Mouse (Mus musculus) left cerebral cortex, adult 11 months (tissue): Measurements from ENCODE around the gene Tspan5.
A peak's percentile ranks its signal among the peaks of the same experiment; 100 is the strongest.

ENCODE experiments used
- DNase-seq: peaks from one replicate; pipeline ENCODE4 v3.0.0; 2022; ENCODE audit warnings: low spot score

The Tspan5 gene

DNA sequence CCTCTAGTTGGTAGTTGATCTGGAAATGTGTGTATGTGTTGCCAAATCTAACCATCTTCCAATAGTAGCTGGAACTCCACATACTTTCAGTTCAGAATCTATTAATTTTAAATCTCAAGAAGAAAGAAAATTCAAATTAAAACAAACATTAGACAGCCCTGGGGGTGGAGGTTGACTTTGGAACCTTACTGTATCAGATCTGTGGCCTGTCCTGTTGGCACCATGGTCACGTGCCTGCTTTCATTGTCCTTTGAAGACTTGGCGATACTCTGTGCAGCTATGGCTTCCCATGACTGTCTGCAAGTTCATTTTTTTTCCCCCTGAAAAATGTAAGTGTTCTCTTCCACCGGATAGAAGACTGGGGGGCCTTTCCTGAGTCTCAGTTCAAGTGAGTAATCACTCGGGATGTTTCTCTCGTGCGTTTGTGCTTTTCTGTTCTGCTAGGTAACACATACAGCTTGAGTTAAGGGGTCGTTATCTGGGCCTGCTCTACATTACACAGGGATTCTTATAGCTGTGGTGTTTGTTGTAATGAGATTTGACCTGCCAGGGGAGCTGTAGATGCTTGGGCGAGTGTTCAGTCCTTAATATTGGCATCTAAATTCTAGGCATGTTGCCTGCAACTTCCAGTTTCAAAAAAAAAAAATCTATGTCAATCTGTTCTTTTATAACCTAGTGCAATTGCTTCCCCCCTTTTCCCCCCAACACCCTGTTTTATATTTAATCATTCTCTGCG is 32.0 kb downstream of the Tspan5 start:
- DNase-seq, result no peak

DNA sequence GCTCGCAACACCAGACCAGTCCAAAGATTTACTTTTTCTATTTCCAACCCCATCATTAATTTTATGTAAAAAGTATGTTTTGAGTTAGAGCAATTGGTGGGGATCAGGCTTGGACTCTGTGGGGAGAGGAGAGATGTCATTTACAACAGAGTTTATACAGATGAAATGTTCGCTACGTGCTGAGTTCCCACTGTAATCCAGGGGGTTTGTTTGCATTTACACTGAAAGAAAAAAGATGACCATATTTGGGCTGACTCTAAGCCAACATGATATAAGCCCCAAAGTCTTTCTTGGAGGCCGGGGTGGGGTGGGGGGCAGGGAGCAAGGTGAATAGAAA is 32.6 kb downstream of the Tspan5 start:
- DNase-seq, result no peak

DNA sequence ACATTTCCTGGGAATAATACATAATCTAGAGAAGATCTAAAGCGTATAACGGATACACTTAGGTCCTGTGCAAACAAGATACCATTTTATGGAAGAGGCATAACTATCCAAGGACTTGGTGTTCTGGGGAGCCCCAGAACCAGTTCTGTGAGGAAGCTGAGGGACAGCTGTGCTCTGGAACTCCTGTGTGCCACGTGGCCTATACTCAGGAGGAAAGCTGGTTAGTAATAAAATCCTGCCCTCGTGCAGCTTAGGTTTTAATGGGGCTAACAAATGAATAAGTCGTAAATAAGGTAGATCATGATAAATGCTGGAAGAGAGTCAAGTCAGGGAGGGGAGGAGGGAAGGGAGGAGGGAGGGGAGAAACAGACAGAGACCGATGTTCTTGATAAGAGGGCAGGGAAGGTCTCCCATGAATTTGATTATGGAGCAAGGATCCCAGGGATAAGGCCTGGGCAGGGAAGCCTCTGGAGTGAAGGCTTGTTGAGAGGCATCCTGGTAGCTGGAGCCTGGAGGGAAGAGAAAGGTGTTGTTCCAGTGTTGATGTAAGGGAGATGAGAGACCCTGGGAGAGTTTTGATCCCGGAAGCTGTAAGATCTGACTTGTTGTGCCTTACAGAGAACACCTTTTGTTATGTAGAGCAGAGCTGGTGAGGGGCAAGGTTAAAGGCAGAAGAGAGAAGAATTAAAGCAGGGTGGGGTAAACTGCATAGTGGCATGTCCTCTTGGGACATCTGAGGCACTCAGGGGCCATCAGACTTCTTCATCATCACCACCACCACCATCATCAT is 34.1 kb downstream of the Tspan5 start:
- no peak for DNase-seq

DNA sequence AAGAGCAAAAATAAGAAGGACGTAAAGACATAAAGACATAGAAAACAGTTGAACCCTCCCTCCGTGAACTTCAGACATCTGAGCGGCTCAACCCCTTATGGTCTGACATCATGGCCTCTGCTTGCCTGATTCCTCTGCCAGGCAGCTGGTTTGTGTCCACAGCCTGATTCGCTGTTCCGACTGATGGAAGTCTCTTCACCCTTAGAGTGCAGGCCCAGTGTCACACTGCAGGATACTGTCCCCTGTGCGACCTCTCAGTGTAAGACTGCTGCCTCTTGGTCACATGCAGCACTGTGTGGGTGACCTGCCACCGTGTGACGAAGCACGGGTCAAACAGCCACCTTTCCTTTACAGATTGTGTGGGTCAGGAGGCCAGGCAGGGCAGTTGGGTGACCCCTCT is 39.5 kb downstream of the Tspan5 start:
- no peak for DNase-seq

DNA sequence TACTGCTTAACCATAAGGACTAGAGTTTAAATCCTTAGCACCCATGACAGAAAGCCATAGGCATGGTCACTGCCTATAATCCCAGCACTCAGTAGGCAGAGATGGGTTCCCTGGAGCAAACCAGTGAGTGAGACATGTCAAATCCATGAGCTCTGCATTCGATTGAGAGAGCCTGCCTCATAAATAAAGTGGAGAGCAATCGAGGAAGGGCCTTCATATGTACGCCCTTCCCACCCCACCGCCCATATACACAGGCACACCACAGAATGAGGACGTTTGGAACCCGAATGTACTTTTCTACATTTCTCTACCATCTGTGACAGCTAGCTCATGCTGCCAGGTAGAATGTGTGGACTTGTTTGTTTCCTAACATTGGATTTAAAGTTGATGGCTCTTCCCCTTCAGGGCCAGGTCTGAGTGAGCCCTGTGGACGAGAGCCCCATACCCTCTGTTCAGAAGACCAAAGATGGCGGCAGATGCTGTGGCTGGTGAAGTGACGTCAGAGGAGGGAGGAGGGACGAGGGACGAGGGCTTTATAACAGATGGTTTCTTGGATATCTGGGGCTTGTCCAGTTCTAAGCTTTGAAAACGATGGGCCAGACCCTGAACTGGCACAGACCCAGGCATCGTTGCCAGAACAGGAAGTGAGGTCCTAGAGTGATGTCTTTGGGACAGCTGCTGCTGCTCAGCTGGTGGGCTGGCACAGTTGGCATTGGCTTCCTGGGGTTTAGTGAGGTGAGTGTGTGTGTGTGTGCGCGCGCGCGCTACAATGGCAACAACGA is 42.1 kb downstream of the Tspan5 start:
- DNase-seq, result no peak

DNA sequence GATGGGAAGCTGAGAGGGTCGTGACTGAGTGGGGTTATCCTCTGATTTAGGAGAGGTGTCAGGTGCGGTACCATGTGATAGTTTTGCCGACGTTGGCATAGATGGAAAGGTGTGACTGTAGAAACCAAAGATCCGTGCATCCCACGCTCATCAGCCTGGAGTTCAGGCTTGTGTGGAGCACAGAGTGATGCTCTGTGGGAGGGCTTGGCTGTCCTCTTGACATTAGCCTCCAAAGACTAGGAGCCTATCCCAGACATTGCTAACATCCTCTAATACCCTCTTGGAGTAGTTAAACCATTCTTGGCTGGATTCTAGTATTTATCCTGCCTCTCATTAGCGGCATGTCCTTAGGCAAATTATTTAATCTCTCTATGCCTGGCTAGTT is 42.6 kb downstream of the Tspan5 start:
- no peak for DNase-seq

DNA sequence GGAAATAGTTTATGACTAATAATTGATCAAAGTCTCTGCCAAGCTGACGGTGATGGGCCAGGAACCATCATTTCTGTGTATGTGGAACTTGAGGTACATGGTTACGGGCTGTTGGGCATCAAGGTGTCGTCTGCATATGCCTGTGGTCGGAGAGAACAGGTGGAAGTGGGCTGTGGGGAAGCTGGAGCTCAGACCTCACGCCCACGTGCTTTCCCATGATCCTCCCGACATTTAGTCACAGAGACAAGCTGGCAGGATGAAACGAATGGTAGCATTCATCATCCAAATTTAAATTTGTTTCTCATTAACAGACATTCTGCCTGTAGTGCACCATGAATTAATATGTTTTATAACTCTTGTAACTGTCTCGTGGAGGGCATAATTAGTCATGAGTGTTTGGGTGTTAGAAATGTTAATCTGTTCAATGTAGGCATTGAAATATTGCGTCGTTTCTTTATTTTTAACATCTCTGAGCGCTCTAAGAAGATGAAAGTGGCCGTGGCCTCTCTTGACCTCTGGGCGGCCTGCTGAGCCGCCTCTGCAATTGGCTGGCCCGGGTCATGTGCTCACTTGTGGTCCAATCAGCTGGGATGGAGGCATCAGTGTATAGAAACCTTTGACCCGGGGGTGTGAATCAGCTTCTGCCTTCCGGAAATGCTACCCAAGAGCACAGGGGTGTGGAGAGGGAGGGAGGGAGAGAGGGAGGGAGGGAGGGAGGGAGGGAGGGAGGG is 45.9 kb downstream of the Tspan5 start:
- peak; percentile 31 for DNase-seq

DNA sequence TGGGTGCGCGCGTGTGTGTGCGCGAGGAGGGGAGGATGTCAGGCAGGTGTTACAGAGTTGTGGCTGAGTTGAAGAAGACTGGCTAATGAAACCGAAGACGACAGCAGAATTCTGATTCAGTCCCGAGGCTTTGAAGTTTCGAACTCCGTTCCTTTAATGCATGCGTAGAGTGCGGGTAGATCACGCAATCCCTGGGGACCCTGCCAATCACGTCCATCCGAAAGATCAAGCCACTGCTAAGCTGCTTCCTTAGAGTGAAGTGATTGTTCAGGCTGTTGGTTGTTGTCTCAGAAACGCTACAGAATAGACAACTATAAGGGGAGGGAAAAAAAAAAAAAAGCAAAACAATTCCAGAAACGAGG is 46.5 kb downstream of the Tspan5 start:
- no peak for DNase-seq

DNA sequence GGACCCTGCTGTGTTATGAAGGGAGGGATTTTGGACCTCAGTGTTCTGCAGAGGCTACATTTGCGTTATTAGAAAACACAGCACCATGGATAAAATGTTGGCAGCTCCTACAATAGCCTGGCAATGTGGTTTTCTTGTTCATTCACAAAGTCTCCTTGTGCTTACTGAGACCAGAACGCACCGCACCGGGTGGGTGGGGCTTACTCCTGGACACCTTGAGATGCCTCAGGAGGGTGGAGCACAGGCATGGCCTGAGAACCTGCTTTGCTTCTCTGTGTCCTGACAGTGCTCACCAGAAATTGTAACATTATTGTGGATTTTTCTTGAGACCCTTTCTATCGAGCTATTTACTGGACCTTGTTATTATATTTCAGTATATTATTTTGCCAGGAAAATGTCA is 47.3 kb downstream of the Tspan5 start:
- DNase-seq, result no peak

DNA sequence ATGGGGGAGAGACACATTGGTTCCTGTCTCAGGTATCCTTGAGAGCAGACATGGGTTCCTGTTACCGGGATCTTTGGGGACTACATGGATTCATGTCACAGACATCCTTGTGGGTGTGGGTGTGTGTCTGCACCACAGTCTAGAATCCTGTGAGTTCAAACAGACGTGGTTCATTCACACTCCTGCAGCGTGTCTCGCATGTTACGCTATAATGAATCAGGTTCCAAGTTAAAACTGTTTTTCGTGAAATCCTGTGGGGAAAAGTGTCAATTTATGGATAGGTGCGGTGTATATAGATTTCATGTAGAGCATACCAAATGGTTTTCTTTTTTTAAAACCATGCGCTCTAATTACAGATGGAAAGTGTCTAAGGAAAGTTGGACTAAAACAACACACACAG is 52.5 kb downstream of the Tspan5 start:
- DNase-seq, result no peak

DNA sequence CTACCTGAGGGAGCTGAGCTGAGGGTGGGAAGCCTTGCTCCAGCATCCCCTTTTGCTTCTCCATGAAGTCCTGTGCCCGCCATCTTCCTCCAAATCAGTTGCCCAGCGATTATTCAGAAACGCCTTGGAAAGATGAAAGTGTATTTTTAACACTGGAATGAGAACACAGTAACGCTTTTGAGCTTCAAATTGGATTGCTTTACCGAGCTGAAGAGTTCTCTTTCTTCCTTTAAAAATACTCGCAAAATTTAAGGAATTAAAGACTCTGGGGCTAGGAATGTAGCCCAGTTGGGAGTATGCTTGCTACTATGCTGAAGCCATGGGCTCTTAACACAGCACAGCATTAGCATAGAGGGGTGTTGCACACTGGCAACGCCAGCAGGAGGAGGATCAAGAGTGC is 54.0 kb downstream of the Tspan5 start:
- no peak for DNase-seq

DNA sequence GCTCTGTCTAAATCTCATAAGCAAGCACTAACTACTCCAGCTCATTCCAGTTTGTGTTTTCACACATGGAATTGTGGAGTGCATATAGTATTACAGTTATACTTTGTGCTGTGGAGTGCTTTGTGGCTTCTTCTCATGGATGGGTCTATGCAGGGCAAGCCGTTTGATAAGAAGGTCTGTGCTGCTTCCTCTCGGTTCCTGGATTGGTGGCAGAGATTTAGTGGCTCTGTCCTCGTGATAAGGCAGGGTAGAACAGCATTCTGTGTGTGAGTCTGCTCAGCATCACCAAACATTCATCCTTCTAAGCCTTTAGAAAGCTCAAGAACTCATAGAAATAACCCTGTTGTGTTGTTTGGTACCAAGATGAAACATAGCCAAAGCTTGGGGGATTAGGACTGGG is 54.6 kb downstream of the Tspan5 start:
- DNase-seq, result no peak

DNA sequence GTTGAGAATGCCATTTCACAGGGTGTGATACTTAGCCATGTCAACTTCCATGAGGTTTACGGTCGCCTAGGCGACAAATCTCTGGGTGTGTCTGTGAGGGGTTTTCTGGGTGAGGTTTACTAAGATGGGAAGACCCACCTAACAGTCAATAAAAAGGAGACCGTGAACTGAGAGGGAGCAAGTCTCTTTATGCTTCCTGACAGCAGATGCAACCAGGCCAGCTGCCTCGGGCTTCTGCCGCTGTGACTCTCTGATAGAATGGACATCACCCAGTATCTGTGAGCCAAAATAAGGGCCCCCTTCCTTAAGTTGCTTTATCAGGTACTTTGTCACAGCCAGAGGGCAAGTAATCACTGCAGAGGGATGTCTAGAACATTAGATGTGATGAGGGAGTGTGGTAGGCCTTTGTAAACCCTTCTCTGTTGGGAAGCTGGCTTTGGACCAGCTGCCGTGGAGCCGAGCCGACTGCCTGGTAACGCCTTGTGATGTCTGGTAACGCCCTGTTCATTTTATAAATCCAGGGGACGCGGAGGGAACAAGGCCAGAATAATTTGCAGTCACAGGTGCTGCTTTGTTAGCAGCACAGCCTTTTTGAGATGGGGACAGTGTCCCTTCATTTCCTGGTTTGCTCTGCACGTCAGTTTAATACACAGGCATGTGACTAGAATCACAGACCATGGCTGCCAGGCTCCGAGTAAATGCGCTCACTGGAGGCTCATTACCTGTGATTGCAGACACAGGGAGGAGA is 58.8 kb downstream of the Tspan5 start:
- no peak for DNase-seq

DNA sequence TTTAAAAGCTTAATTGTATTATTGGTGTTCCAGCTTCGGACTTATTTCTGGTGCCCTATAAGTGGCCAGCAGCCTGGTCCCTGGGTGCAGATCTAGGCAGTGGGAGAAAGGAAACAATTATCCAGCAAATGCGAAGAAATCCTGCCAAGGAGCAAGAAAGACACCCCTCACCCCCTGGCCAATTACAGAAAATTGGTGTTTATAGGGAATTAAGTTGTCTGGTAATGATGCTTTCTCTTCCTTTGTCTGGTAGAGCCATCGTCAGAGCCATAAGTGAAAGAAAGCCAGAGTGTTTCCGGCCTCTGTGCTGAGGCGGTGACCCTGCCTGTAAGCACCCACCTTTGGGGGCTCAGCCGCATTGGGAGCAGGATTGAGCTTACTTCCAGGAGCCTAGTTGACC is 59.7 kb downstream of the Tspan5 start:
- DNase-seq, result no peak

DNA sequence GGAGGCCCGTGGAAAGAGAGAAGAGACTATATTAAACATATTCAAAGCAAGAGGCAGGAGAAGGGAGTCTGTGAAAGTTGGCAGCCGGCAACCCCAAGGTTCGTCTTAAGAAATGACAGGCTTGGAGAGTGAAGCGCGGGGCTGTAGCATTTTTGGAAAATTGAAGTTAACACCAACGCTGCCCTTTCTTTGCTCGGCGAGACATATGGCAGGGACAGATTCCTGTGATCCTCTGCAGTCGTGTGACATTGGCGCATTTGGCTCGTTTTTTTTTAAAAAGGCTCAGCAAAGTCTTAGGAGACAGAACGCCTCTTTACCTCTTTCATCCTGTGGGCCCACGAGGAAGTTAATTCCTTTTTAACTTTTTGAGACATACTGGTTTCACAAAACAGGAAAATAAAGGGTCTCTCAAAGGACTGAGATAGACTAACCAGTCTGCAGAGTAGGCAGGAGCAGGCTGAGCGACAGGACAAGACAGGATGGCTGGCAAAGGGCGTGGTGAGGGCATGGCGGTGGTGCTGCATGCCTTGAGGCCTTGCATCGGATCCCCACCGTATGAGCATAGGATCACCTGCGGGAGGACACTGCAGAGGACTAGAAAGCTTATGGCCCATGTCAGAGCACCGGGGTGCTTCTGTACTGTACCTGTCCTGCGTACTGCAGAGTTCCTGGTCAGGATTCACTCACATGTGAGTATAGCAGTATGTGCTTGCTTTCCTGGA is 60.9 kb downstream of the Tspan5 start:
- DNase-seq, result no peak

DNA sequence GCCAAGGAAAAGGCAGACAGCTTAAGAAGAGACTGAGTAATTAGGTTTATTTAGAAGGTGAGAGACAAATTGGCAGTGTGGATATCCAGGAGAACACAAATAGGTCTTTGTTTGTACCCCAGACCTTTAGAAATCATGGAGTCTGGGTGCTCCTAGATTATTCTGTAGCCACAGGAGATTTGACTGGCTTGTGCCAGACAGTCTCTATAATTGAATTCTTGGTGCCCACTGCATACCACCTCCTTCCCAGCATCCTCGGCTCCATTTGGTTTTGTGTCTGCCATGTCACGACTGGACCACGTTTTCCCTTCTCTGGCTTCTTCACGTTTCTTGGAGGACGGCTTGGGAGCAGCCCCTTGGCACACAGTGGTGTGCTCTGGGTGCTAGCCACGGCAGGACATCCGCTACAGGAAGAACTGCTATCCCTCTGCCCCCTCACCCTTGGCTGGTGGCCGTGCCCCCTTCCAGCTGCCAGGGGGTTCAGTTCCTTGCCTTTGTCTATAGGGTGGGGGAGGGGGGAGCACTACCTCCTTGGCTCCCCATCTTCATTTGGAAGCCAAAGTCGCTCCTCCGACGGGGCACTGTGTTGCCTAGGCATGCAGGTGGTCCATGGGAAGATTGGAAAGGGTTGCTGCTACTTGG is 61.6 kb downstream of the Tspan5 start:
- no peak for DNase-seq

DNA sequence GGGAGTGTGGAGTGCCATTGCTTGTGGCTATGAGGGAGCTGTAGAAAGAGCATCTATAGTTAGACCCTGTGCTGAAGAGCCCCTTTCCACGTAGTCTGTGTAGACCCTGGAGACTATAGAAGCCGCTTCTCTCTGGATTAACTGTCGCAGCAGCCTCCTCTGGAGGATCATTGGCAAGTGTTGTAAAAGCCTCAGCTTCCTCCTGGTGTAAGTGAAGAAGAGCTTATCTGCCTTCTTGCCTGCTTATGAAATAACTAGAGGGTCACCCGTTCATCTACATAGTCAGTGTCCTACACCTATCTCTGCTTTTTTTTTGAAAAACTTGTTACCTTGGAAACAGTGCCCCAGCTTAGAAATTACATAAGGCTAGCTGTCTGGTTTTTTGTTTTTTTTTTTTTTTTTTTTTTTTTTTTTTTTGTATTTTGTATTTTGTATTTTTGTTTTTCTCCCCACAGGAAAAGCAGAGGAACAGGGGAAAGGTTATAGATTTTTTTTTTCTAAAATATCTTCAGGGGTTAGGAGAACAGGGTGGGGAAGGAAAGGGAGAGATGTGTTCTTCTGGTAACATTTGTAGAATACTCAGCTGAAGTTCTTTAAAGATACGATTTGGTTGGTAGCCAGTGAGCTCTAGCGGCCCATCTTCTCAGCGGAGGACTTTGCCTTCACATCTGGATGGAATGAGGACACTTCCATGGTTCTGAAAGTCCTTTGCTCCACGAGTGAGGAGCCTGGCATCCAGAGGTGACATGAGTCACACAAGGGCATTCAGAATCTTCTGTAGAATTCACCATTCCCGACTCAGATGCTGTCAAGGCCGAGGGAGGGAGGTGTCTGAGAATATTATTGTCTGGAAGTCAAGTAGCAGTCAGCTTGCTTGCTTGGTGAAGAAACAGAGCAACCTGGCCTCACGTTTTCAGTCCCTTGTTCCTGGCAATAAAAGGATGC is 62.4 kb downstream of the Tspan5 start:
- DNase-seq, result no peak

DNA sequence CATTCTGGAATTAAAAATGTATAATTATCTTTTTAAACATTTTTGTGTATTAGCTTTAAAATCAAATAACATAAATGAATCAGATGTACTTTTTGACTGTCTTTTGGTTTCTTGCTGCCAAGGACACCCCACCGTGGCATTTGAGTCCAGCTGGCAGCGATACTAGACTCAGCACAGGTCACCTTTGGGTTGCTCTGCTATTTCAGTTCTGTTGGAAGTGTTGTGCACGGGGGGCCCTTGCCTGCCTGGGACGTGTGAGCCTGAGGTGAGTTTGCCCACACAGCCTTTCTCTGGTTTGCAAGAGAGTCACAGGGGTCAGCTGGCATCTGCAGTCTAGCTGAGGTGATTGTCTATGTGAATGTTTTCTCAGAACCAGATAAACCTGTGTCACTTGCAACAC is 65.8 kb downstream of the Tspan5 start:
- no peak for DNase-seq

DNA sequence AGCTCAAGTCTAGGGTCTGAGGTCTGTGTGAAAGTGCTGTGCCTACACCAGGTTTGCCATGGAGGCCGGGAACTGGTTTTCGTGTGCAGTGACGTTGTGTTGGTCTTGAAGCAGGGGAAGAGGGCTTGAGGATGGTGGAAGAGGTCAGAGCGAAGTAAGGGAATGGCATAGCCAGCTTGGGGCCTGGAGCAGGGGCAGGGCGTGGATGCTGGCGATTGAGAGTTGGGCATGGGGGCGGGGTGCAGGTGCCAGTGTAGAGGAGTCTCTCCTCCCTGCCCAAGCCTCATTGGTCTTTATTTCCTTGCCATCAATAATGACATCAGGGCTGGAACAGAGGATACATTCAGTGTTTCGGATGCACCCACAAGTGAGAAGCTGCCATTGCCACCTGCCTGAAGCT is 67.5 kb downstream of the Tspan5 start:
- DNase-seq, result no peak
